Mouse (Mus musculus): ENCODE data around the gene Cpn1. TPM values are rescaled to one million over a fixed set of nuclear protein-coding genes. Genes with fewer than 3 reads are reported as not detected.
A peak's percentile ranks its signal among the peaks of the same experiment; 100 is the strongest.

Gene Cpn1
- polyA plus RNA-seq, 1 experiment from 2014 or later: 1.1 TPM

DNA sequence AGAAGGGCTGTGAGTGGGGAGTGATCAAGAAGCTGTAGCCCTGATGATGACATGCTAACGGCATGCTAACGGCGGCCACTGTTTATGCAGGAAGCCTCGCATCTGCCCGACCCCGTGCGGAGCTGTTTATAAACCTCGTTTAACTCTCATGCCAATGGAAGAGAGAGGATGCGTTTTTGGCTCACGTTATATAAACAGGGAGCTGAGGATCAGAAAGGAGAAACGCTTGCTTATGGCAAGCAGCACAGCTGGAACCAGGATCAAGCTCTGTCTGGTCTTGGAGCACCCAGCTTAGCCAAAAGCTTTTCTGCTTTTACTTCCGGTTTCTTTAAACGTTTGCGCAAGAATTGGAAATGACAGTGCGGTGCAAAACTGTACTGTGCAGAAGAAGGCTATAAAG lies 22.4 kb upstream of the Cpn1 start:
- Histone ChIP-seq H3K27ac (replicated peaks) (no peak overlapping the region), H3K9ac (no peak overlapping the region), H3K27me3 (replicated peaks) (no peaks in the 10 kb centered on the region), H3K4me2 (no peak overlapping the region), H3K4me1 (no peaks in the 10 kb centered on the region), H3K9me3 (no peaks in the 10 kb centered on the region), H3K36me3 (no peaks in the 10 kb centered on the region), H3K4me3 (no peak overlapping the region)
- 71% methylated on average over 15 of the region's 15 CpGs for WGBS
- no peak for ATAC-seq (ENCODE audit: extremely low read depth, insufficient number of reproducible peaks, low FRiP score, low TSS enrichment)

- Histone ChIP-seq H3K27ac (replicated peaks) (no peak overlapping the region), H3K4me2 (no peak overlapping the region), H3K27me3 (replicated peaks) (no peaks in the 10 kb centered on the region), H3K9ac (no peak overlapping the region), H3K36me3 (no peaks in the 10 kb centered on the region), H3K4me3 (no peak overlapping the region), H3K9me3 (no peaks in the 10 kb centered on the region), H3K4me1 (no peaks in the 10 kb centered on the region)
- ATAC-seq (ENCODE audit: extremely low read depth, insufficient number of reproducible peaks, low FRiP score, low TSS enrichment): no peak
- WGBS: 67% methylated on average over 12 of the region's 12 CpGs
Measured at GRCm38 (mm10) chr19:44007186-44007585, 20.8 kb upstream of the Cpn1 start.

- H3K4me1 ChIP-seq: no peaks in the 10 kb centered on the region
- WGBS: 61% methylated on average over 4 of the region's 4 CpGs
- no peaks in the 10 kb centered on the region for H3K36me3 ChIP-seq
- H3K27ac ChIP-seq (replicated peaks): no peak overlapping the region
- H3K27me3 ChIP-seq (replicated peaks): 0 out of 2 replicates have a peak, but pooled peaks cover 2% of the 10 kb centered on the region
- no peak for ATAC-seq (ENCODE audit: extremely low read depth, insufficient number of reproducible peaks, low FRiP score, low TSS enrichment)
- H3K9me3 ChIP-seq: no peaks in the 10 kb centered on the region
- H3K4me3 ChIP-seq: no peak overlapping the region
- H3K4me2 ChIP-seq: no peak overlapping the region
- no peak overlapping the region for H3K9ac ChIP-seq
Measured at GRCm38 (mm10) chr19:44005025-44005424, 18.7 kb upstream of the Cpn1 start.

DNA sequence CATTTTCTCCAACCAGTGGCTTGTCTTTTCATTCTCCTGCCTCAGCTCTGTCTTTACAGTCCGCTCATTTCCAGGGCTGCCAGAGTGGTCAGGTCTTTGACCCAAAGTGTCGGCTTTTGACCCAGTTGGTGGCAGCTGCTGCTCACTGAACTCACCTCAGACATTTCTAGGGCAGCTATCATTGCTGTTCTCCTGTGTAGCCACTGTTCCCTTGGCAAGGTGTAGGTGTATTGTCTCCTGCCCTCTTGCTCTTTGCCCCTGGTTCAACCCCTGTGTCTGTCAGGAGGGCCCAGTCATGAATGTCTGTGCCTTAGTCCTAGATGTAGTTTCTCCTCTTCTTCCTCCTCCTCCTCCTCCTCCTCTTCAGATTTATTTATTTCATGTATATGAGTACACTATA lies 17.9 kb upstream of the Cpn1 start:
- 0 out of 2 replicates have a peak, but pooled peaks cover 2% of the 10 kb centered on the region for H3K27me3 ChIP-seq (replicated peaks)
- WGBS: 87% methylated on average over 2 of the region's 2 CpGs
- H3K27ac ChIP-seq (replicated peaks): no peak overlapping the region
- no peaks in the 10 kb centered on the region for H3K4me1 ChIP-seq
- no peaks in the 10 kb centered on the region for H3K36me3 ChIP-seq
- no peaks in the 10 kb centered on the region for H3K9me3 ChIP-seq
- ATAC-seq (ENCODE audit: extremely low read depth, insufficient number of reproducible peaks, low FRiP score, low TSS enrichment): no peak
- no peak overlapping the region for H3K9ac ChIP-seq
- no peak overlapping the region for H3K4me2 ChIP-seq
- H3K4me3 ChIP-seq: no peak overlapping the region

DNA sequence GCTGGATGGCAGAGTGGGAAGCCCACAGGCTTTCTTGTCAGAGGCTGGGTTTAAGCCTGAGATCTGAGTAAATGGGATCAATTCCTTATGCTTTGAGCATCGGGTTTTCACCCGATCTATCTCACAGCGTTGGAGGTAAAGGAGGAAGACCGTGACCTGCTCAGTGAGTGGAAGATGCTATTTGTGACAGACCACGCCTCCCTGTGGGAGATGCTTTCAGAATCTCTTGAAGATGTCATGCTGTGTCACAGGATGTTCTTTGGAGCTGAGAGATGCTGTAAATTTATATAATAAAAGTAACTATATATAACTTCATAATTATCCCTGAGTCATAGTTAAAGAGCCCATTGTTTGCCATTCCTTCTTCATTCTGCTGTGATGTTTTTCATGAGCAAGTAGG lies 14.4 kb upstream of the Cpn1 start:
- ATAC-seq (ENCODE audit: extremely low read depth, insufficient number of reproducible peaks, low FRiP score, low TSS enrichment): no peak
- no peaks in the 10 kb centered on the region for H3K36me3 ChIP-seq
- no peak overlapping the region for H3K9ac ChIP-seq
- no peak overlapping the region for H3K4me3 ChIP-seq
- WGBS: 61% methylated on average over 5 of the region's 5 CpGs
- peaks cover 2% of the 10 kb centered on the region; the same call in 1 of the 2 replicates for H3K27me3 ChIP-seq (replicated peaks)
- H3K4me2 ChIP-seq: no peak overlapping the region
- H3K9me3 ChIP-seq: no peaks in the 10 kb centered on the region
- H3K4me1 ChIP-seq: peaks cover 1% of the 10 kb centered on the region
- H3K27ac ChIP-seq (replicated peaks): no peak overlapping the region

DNA sequence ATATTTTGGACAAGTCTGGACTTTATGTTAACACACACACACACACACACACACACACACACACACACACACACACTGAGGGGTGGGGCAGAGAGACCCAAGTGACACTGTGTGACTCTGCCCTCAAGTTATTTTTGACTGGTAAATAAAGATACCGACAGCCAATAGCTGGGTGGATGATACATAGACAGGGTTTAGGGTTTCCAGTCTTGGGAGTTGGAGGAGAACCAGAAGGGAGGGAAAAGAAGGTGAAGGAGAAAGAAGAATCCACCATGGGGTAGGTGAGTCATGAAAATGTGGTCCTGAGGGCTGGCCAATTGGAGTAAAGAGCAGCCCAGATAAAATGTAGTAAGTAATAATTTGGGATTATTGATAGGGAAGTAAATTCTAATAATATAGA lies 13.7 kb upstream of the Cpn1 start:
- ATAC-seq (ENCODE audit: extremely low read depth, insufficient number of reproducible peaks, low FRiP score, low TSS enrichment): no peak
- Histone ChIP-seq H3K27me3 (replicated peaks) (peaks cover 2% of the 10 kb centered on the region; the same call in 1 of the 2 replicates), H3K4me1 (peaks cover 8% of the 10 kb centered on the region), H3K4me2 (no peak overlapping the region), H3K36me3 (no peaks in the 10 kb centered on the region), H3K9me3 (no peaks in the 10 kb centered on the region), H3K27ac (replicated peaks) (no peak overlapping the region), H3K4me3 (no peak overlapping the region), H3K9ac (no peak overlapping the region)
- WGBS: 62% methylated on average over 1 of the region's 1 CpGs

DNA sequence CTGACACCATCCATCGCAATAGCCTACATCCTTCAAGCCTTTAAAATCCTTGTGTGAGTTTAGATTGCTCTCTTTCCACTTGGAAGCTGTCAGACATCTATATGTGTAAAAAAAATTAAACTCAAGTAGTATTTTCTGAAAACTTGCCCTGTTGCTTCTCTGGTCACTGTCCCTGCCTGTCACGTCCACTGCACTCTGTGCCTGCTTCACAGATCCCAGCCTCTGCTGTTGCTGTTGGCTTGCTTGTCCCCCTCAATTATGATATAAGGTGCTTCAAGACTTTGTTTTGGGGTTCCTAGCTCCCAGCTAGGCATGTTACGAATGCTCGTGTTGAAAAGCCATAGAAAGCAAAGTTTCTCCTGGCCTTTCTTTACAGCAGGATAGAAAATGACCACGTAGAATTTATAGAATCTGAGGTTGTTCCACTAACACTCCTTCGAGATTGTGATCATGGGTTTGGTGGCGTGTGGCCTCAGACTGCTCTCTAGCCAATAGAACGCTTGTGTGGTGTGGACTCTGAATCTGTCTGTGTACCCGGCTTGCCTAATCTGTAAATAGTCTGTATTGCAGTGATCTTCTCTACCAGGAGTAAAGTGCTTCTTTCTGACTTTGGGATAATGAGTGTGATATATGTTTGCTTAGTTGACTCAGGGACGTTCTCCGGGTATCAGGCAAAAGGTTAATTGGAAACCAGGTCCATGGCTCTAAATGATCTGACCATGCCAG lies 12.6 kb upstream of the Cpn1 start:
- Histone ChIP-seq H3K4me3 (no peak overlapping the region), H3K36me3 (no peaks in the 10 kb centered on the region), H3K27me3 (replicated peaks) (peaks cover 2% of the 10 kb centered on the region; the same call in 1 of the 2 replicates), H3K9ac (no peak overlapping the region), H3K9me3 (no peaks in the 10 kb centered on the region), H3K4me2 (no peak overlapping the region), H3K27ac (replicated peaks) (no peak overlapping the region), H3K4me1 (peaks cover 18% of the 10 kb centered on the region)
- 79% methylated on average over 11 of the region's 11 CpGs for WGBS
- ATAC-seq (ENCODE audit: extremely low read depth, insufficient number of reproducible peaks, low FRiP score, low TSS enrichment): no peak

DNA sequence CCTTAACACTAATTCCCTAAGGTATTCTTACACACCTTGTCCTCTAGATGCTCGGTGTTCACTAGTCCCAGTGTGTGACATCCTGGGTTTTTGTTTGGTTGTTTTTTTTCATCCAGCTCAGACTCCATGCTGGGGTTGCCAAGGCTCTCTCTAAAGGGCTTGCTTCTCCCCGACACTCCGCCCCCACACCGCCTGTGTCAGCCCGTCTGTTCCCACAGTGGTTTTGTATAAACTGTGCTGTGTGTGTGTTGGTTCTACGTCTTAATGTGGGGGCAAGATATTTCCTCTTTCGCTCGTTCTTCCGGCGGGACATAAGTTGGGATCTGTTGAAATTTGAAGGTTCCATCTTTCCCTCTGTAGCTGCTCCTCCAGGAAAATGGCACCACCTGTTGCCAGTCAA lies 11.7 kb upstream of the Cpn1 start:
- Histone ChIP-seq H3K27ac (replicated peaks) (no peak overlapping the region), H3K27me3 (replicated peaks) (peaks cover 2% of the 10 kb centered on the region; the same call in 1 of the 2 replicates), H3K36me3 (no peaks in the 10 kb centered on the region), H3K4me1 (peaks cover 18% of the 10 kb centered on the region), H3K9me3 (no peaks in the 10 kb centered on the region), H3K4me2 (no peak overlapping the region), H3K4me3 (no peak overlapping the region), H3K9ac (no peak overlapping the region)
- WGBS: 77% methylated on average over 10 of the region's 10 CpGs
- ATAC-seq (ENCODE audit: extremely low read depth, insufficient number of reproducible peaks, low FRiP score, low TSS enrichment): no peak

DNA sequence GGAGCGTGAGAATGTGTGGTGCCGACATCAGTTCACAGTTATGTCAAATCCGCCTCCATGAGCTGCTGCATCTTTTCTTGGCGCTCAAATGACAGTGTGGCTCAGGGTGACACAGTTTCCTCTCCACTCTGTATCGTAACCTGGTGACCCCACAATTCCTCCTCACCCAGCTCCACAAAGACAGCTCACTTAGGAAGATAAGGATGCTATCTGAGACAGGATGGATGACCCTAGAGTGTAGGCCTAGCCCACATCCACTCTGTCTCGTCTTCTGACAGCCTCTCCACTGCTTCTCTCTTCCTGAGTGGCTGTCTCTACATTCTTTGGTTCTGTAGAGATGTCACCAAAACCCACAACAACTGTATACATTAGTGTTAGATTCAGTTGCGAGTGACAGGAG lies 9.1 kb upstream of the Cpn1 start:
- H3K4me2 ChIP-seq: 0 out of 2 replicates have a peak overlapping the region, but pooled peaks have one; percentile 5
- no peak overlapping the region for H3K9ac ChIP-seq
- no peaks in the 10 kb centered on the region for H3K36me3 ChIP-seq
- H3K27ac ChIP-seq (replicated peaks): peak overlapping the region; percentile 36; the same call in 1 of the 2 replicates
- H3K9me3 ChIP-seq: no peaks in the 10 kb centered on the region
- 32% methylated on average over 7 of the region's 7 CpGs for WGBS
- H3K27me3 ChIP-seq (replicated peaks): no peaks in the 10 kb centered on the region; the same call in 1 of the 2 replicates
- H3K4me3 ChIP-seq: no peak overlapping the region
- peaks cover 29% of the 10 kb centered on the region for H3K4me1 ChIP-seq
- ATAC-seq (ENCODE audit: extremely low read depth, insufficient number of reproducible peaks, low FRiP score, low TSS enrichment): no peak; the same call in 1 of the 2 replicates

DNA sequence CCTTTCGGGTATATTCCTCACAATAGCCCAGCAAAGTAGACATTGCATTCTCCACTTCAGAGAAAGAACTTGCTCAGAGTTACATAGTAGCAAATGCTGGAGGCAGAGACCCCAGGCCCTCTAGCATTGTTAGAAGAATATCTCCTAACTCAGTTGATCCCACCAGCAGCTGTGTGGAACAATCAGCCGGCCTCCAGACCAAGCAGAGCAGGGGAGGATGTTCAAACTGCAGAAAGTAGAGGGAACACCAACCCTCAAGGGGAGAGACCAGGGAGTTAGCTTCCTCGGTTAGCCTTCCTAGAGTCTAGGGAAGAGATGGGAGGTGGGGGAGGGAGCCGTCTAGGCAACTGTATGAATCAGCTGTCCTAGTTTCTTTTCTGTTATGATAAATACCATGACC lies 6.1 kb upstream of the Cpn1 start:
- H3K9ac ChIP-seq: no peak overlapping the region
- H3K4me2 ChIP-seq: no peak overlapping the region
- H3K9me3 ChIP-seq: no peaks in the 10 kb centered on the region
- ATAC-seq (ENCODE audit: extremely low read depth, insufficient number of reproducible peaks, low FRiP score, low TSS enrichment): no peak
- no peak overlapping the region for H3K4me3 ChIP-seq
- H3K4me1 ChIP-seq: peaks cover 29% of the 10 kb centered on the region
- H3K27me3 ChIP-seq (replicated peaks): no peaks in the 10 kb centered on the region
- H3K27ac ChIP-seq (replicated peaks): no peak overlapping the region; the same call in 1 of the 2 replicates
- 54% methylated on average over 4 of the region's 4 CpGs for WGBS
- no peaks in the 10 kb centered on the region for H3K36me3 ChIP-seq

GRCm38 (mm10) chr19:43990362-43990761 lies 4.0 kb upstream of the Cpn1 start:
- Histone ChIP-seq H3K4me1 (peaks cover 24% of the 10 kb centered on the region), H3K9ac (no peak overlapping the region), H3K27me3 (replicated peaks) (peaks cover 18% of the 10 kb centered on the region), H3K4me2 (no peak overlapping the region), H3K9me3 (no peaks in the 10 kb centered on the region), H3K27ac (replicated peaks) (no peak overlapping the region), H3K4me3 (no peak overlapping the region), H3K36me3 (no peaks in the 10 kb centered on the region)
- 68% methylated on average over 8 of the region's 8 CpGs for WGBS
- no peak for ATAC-seq (ENCODE audit: extremely low read depth, insufficient number of reproducible peaks, low FRiP score, low TSS enrichment)

DNA sequence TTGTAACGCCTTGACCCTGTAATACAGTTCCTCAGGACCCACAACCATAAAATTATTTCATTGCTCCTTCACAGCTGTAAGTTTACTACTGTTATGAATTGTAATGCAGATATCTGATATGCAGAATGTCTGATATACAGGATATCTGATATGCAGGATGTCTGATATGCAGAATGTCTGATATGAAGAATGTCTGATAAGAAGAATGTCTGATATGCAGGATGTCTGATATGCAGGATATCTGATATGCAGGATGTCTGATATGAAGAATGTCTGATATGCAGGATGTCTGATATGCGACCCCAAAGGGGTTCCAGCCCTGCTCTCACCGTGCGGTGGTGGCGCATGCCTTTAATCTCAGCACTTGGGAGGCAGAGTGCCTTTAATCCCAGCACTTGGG lies 4.4 kb downstream of the Cpn1 start:
- Histone ChIP-seq H3K9ac (no peak overlapping the region), H3K4me2 (no peak overlapping the region), H3K4me3 (no peak overlapping the region), H3K27ac (replicated peaks) (no peak overlapping the region), H3K4me1 (no peaks in the 10 kb centered on the region), H3K36me3 (no peaks in the 10 kb centered on the region), H3K9me3 (no peaks in the 10 kb centered on the region), H3K27me3 (replicated peaks) (peaks cover 28% of the 10 kb centered on the region)
- ATAC-seq (ENCODE audit: extremely low read depth, insufficient number of reproducible peaks, low FRiP score, low TSS enrichment): no peak
- WGBS: 77% methylated on average over 5 of the region's 5 CpGs
